Mouse (Mus musculus) ES-E14 (cell line): ENCODE measurements around the gene Olfr1352.
"Not testable (repeated sequence)": the region's sequence is repeated elsewhere in the genome, so short reads cannot be mapped to it uniquely, and the experiment has no call there.

Experiments used
- MAFK ChIP-seq: IDR thresholded peaks from 2 replicates; pipeline ENCODE4 v1.6.1; 2014; ENCODE audit warnings: mild to moderate bottlenecking, low read depth, low read length, inconsistent platforms; ENCODE audit not compliant: insufficient read depth
- ZC3H11A ChIP-seq: IDR thresholded peaks from 2 replicates; pipeline ENCODE4 v1.6.1; 2012; ENCODE audit warnings: low read depth, mild to moderate bottlenecking, inconsistent platforms, low read length, borderline replicate concordance
- ZNF384 ChIP-seq: IDR thresholded peaks from 2 replicates; pipeline ENCODE4 v1.6.1; 2012; ENCODE audit warnings: low read depth, low read length, inconsistent platforms

GRCm38 (mm10) chr10:78963009-78963408 is 17.8 kb upstream of the Olfr1352 start, which contains the start of gene Olfr1353:
- not testable (repeated sequence) for TF ChIP-seq ZC3H11A, ZNF384, MAFK
